In the genomic region with DNA sequence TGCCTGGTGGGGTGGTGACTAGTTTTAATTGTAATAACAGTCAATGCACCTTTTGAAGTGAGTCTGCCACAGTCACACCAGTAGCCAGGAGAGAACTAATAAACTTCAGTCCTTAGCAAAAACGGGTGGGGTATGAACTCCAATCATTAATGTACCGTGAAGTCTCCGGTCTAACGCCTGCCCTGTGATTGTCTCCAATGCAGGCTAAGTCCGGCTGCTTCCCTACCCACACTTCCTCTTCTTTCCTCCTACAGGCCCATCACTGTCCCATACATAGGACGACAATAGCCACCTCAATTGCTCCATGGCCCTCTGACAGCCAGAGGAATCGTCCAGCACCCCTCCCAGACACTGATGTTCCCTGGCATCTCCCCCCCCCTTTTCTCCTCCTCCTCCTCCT, we compare ENCODE assay signal across 16 mouse cellular contexts.
DNase-seq lines count a peak whose midpoint lies in the region; ATAC-seq and TF ChIP-seq lines count a peak whose summit lies in the region.
"Had no signal": no experiment of that assay in that cellular context is flagged by ENCODE, and none has a peak within 500 bp of the region (broad histone marks: within the 10 kb centered on the region; RNA-seq: fewer than 3 reads in every experiment).

No protein-coding gene starts in this region.

- H3K4me1 ChIP-seq in forebrain, embryonic 12.5 days = peaks cover 35% of the 10 kb centered on the region
- peaks cover 40% of the 10 kb centered on the region for H3K4me1 ChIP-seq in forebrain, embryonic 13.5 days
- peaks cover 24% of the 10 kb centered on the region for H3K4me1 ChIP-seq in liver, postnatal 0 days (ENCODE audit: insufficient read depth)
- H3K4me1 ChIP-seq in embryonic facial prominence, embryonic 10.5 days = peaks cover 48% of the 10 kb centered on the region
- peaks cover 35% of the 10 kb centered on the region for H3K4me1 ChIP-seq in limb, embryonic 13.5 days
- peaks cover 6% of the 10 kb centered on the region for H3K4me1 ChIP-seq in lung, adult 2 months (ENCODE audit: control insufficient read depth, insufficient read depth, low read length)

- no peak for ATAC-seq in forebrain, embryonic 12.5 days (ENCODE audit: low FRiP score)
- ATAC-seq in forebrain, embryonic 13.5 days = no peak
- ATAC-seq in liver, postnatal 0 days = no peak
- no peak for ATAC-seq in limb, embryonic 13.5 days (ENCODE audit: low FRiP score, low read depth)

- no peak for TF ChIP-seq POLR2A in lung, adult 2 months (IDR thresholded peaks at IDR 0.05; ENCODE audit: borderline replicate concordance, extremely low read depth, low read depth, low read length)

- no peaks in the 10 kb centered on the region for H3K36me3 ChIP-seq in forebrain, embryonic 12.5 days (replicated peaks)
- no peaks in the 10 kb centered on the region for H3K36me3 ChIP-seq in forebrain, embryonic 13.5 days (ENCODE audit: poor library complexity, severe bottlenecking)
- no peaks in the 10 kb centered on the region for H3K36me3 ChIP-seq in liver, postnatal 0 days (replicated peaks; ENCODE audit: insufficient read depth, low read length)
- H3K36me3 ChIP-seq in embryonic facial prominence, embryonic 10.5 days (replicated peaks) = no peaks in the 10 kb centered on the region
- H3K36me3 ChIP-seq in limb, embryonic 13.5 days = no peaks in the 10 kb centered on the region

- H3K27ac ChIP-seq in forebrain, embryonic 12.5 days = no peak overlapping the region
- no peak overlapping the region for H3K27ac ChIP-seq in forebrain, embryonic 13.5 days
- 0 out of 2 replicates have a peak overlapping the region, but pooled peaks have one; percentile 11 for H3K27ac ChIP-seq in liver, postnatal 0 days (ENCODE audit: low read depth)
- 0 out of 2 replicates have a peak overlapping the region, but pooled peaks have one; percentile 26 for H3K27ac ChIP-seq in embryonic facial prominence, embryonic 10.5 days (replicated peaks)
- H3K27ac ChIP-seq in limb, embryonic 13.5 days = no peak overlapping the region

- no peak for DNase-seq in liver, postnatal 0 days
- no peak for DNase-seq in liver
- no peak for DNase-seq in embryonic facial prominence, embryonic 10.5 days (ENCODE audit: low spot score)
- DNase-seq in lung, adult 2 months = no peak
- DNase-seq in adrenal gland, postnatal 4 days (ENCODE audit: low spot score in 2 of 2) = no peak
- DNase-seq: adrenal gland, postnatal 36 days; B cell, adult 2 months; cerebellum, postnatal 36 days; kidney, postnatal 36 days; layer of hippocampus, postnatal 36 days; left cerebral cortex, postnatal 4 days; lung, adult 18-20 months had no signal

- no peak for TF ChIP-seq CTCF in liver, postnatal 0 days (IDR thresholded peaks at IDR 0.05; ENCODE audit: low read depth)
- TF ChIP-seq CTCF in lung, adult 2 months (IDR thresholded peaks at IDR 0.05; ENCODE audit: insufficient read depth, low read length) = no peak

- WGBS in forebrain, embryonic 12.5 days = 24% methylated on average over 7 of the region's 7 CpGs
- WGBS in forebrain, embryonic 13.5 days = 29% methylated on average over 7 of the region's 7 CpGs
- WGBS in liver, postnatal 0 days (ENCODE audit: insufficient replicate concordance) = 52% methylated on average over 7 of the region's 7 CpGs
- WGBS in embryonic facial prominence, embryonic 10.5 days = 25% methylated on average over 7 of the region's 7 CpGs
- 18% methylated on average over 7 of the region's 7 CpGs for WGBS in limb, embryonic 13.5 days
- WGBS in lung, adult 2 months = 57% methylated on average over 7 of the region's 7 CpGs

- H3K4me3 ChIP-seq in forebrain, embryonic 12.5 days (replicated peaks) = no peak overlapping the region
- H3K4me3 ChIP-seq in forebrain, embryonic 13.5 days = no peak overlapping the region
- no peak overlapping the region for H3K4me3 ChIP-seq in liver, postnatal 0 days (ENCODE audit: low read depth, low read length)
- H3K4me3 ChIP-seq in embryonic facial prominence, embryonic 10.5 days = no peak overlapping the region
- H3K4me3 ChIP-seq in limb, embryonic 13.5 days = no peak overlapping the region
- H3K4me3 ChIP-seq in lung, adult 2 months (replicated peaks; ENCODE audit: extremely low read depth, low read depth, low read length) = no peak overlapping the region
- H3K4me3 ChIP-seq: megakaryocyte, embryonic 14.5 days had no signal

- no peaks in the 10 kb centered on the region for H3K9me3 ChIP-seq in forebrain, embryonic 12.5 days
- H3K9me3 ChIP-seq in forebrain, embryonic 13.5 days (replicated peaks) = no peaks in the 10 kb centered on the region
- H3K9me3 ChIP-seq in liver, postnatal 0 days (ENCODE audit: low read length) = no peaks in the 10 kb centered on the region
- H3K9me3 ChIP-seq in embryonic facial prominence, embryonic 10.5 days = no peaks in the 10 kb centered on the region
- H3K9me3 ChIP-seq in limb, embryonic 13.5 days = no peaks in the 10 kb centered on the region
- H3K9me3 ChIP-seq: megakaryocyte, embryonic 14.5 days had no signal

- no peak for TF ChIP-seq EP300 in liver, postnatal 0 days (IDR thresholded peaks at IDR 0.05; ENCODE audit: low read depth)

- no peak overlapping the region; the same call in 1 of the 2 replicates for H3K9ac ChIP-seq in forebrain, embryonic 12.5 days
- H3K9ac ChIP-seq in forebrain, embryonic 13.5 days = no peak overlapping the region
- no peak overlapping the region for H3K9ac ChIP-seq in liver, postnatal 0 days (replicated peaks)
- H3K9ac ChIP-seq in limb, embryonic 13.5 days = no peak overlapping the region

- peaks cover 3% of the 10 kb centered on the region; the same call in 1 of the 2 replicates for H3K27me3 ChIP-seq in forebrain, embryonic 12.5 days
- 0 out of 2 replicates have a peak, but pooled peaks cover 3% of the 10 kb centered on the region for H3K27me3 ChIP-seq in forebrain, embryonic 13.5 days
- no peaks in the 10 kb centered on the region for H3K27me3 ChIP-seq in liver, postnatal 0 days (ENCODE audit: insufficient read depth, low read length)
- no peaks in the 10 kb centered on the region for H3K27me3 ChIP-seq in embryonic facial prominence, embryonic 10.5 days (replicated peaks; ENCODE audit: low read depth, poor library complexity, severe bottlenecking)
- no peaks in the 10 kb centered on the region for H3K27me3 ChIP-seq in limb, embryonic 13.5 days

- peak overlapping the region; percentile 4; the same call in 1 of the 2 replicates for H3K4me2 ChIP-seq in forebrain, embryonic 12.5 days
- H3K4me2 ChIP-seq in forebrain, embryonic 13.5 days = no peak overlapping the region
- H3K4me2 ChIP-seq in liver, postnatal 0 days (ENCODE audit: low read depth, low read length) = no peak overlapping the region
- H3K4me2 ChIP-seq in limb, embryonic 13.5 days (replicated peaks) = peak overlapping the region; percentile 27

Comparison
In these comparisons a context has a peak if more than half of its experiments do, and no peak if none do; other contexts are left out.
1. H3K4me2 ChIP-seq: peak in forebrain, embryonic 12.5 days (single experiment) and limb, embryonic 13.5 days (single experiment); none in forebrain, embryonic 13.5 days (single experiment) and liver, postnatal 0 days (single experiment).
2. H3K27ac ChIP-seq: peak in liver, postnatal 0 days (single experiment) and embryonic facial prominence, embryonic 10.5 days (single experiment); none in forebrain, embryonic 12.5 days (single experiment), forebrain, embryonic 13.5 days (single experiment) and limb, embryonic 13.5 days (single experiment).